Mouse (Mus musculus) frontal cortex, postnatal 14 days (tissue): ENCODE results near the gene Rpl3.

Source experiments
- DNase-seq, 2 experiments: peaks; one replicate each; pipeline ENCODE4 v3.0.0; 2022; ENCODE audit warnings: low spot score in 2 of 2

Rpl3 gene

DNA sequence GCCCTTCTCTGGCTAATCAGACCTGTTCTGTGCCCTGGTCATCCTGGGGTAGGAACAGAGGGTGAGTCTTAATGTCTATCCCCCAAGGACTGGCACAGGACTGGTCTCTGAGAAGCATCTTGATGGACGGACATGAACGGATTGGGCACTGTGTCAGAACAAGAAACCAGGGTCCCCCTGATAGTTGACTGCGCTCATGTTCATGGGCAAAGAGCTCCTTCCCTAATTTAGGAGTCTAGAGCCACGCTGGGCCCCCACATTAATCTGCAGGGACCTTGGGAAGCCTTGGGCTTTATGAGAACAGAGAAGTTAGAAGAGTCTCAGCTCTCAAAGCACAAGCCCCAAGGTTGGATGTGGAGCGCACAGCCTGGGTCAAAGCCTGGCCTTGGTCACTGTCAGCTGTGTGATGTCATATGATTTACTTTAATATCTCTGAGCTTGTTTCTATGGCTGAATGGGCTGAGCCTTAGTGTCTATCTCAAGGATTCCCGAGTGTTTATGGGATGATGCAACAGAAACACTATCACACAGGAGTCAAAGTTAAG, 56.3 kb downstream of the Rpl3 start:
- no peak for DNase-seq

DNA sequence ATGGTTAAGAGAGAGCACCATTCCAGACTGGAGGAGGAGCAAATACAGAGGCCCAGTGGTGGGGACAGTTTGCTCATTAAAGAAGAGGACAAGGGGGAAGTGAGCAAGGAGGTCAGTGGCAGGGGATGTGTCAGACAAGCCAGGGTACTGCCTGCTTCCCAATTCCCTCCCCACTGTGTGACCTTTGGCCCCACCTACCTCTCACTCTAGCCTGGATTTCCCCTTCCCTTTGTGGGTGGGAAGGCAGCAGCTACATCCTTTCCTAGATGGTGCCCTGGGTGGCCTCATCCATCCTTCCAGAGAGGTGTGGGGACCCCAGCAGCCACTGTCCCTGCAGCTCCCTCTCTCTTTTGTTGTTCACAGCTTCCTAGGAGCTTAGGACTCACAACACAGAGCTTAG, 56.8 kb downstream of the Rpl3 start:
- no peak for DNase-seq

DNA sequence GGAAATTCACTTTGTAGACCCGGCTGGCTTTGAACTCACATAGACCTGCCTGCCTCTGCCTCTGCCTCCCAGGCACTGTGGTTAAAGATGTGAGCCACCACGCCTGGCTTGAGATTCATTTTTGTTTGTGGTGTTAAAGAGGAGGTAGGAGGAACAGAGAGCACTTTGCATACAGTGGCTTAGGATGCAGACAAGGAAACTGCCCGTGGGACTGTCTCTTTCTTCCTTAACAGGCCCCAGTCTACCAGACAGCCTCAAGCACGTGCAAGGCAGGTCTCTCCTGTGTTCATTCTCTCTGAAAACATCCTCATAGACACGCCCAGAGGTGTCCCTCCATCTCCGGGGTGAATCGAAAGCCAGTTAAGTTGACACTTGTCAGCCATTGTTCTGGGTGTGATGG, 57.3 kb downstream of the Rpl3 start:
- no peak for DNase-seq

GRCm38 (mm10) chr15:80031133-80031532, 60.5 kb downstream of the Rpl3 start:
- no peak for DNase-seq

- no peak for DNase-seq
Observed at GRCm38 (mm10) chr15:80030399-80030798, 61.3 kb downstream of the Rpl3 start.

GRCm38 (mm10) chr15:80028862-80029261, 62.8 kb downstream of the Rpl3 start:
- DNase-seq, result no peak
